Mouse (Mus musculus): ENCODE data around the gene Cenpn.

Gene Cenpn

GRCm38 (mm10) chr8:116943161-116943554 lies 21.6 kb downstream of the Cenpn start, which contains the start of gene Atmin:
TSS of gene Atmin (plus strand) at chr8:116943393.
- DNase-seq: peak; percentile 90

- DNase-seq: peak; percentile 56
These were observed 22.2 kb downstream of the Cenpn start for GRCm38 (mm10) chr8:116943555-116944384.

DNA sequence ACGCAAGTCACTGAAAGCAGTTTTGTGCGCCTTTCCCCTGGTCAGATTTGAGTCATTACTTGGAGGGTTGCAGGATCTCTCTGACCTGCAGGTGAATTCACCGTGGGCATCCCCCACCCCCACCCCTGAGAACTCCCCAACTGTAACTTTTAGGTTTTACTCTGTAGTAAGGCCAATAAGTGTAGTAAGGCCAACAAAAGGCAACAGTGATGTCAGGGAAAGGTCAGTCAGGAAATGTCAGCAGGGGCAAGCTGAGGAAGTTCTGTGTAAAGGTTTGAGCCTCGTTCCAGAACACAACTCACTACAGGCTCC lies 22.8 kb downstream of the Cenpn start:
- no peak for DNase-seq

DNA sequence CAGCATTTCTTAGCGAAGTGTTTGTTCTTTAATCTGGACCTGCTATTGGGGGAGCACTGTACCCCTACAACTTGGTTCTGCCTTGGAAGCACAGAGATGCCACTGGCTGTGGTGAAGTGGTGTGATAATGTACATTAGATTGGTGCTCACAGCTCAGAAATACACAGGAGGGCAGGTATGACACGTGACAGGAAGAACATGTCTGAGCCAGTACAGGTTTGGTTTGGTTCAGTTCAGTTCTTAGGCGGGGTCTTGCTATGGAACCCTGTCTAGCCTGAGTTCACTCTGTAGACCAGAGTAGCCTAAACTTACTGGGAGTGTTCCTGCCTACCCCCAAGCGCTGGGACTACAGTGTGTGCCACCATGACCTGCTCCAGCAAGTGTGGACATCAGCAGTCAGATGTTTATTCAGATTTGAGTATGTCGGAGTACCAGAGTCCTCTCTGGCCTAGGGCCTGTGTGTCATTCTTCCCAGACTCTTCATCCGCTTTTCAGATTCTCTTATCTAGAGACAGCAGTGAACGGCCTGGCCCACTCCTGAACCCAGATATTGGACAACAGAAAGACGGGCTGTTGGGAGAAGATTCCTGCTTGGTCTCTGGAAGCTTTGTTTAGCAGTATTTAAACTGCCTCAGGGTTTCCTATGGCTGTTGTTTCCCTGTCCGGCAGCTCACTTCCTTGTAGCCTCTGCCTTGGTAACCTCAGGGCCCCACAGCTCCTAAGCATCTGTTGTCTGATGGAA lies 23.8 kb downstream of the Cenpn start:
- DNase-seq: no peak

GRCm38 (mm10) chr8:116946268-116946838 lies 24.8 kb downstream of the Cenpn start:
- no peak for DNase-seq

GRCm38 (mm10) chr8:116946851-116947250 lies 25.3 kb downstream of the Cenpn start:
- no peak for DNase-seq

GRCm38 (mm10) chr8:116947589-116947988 lies 26.1 kb downstream of the Cenpn start:
- no peak for DNase-seq

GRCm38 (mm10) chr8:116951369-116951768 lies 29.8 kb downstream of the Cenpn start:
- DNase-seq: no peak

DNA sequence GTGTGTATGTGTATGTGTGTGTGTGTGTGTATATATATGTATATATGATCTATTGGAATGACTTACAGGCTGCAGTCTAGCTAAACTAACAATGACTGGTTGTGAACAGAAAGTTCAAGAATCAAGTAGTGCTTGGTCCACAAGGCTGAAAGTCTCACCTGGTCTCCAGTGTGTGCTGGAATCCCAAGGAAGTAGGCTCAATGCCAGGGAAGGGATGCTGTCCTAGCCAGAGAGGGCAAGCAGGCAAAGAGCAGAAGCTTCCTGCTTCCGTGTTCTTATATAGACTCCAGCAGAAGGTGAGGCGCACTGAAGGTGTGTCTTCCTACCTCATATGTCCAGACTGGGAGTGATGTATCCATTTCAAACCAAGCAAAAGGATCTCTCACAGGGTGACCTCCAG lies 30.2 kb downstream of the Cenpn start:
- no peak for DNase-seq

DNA sequence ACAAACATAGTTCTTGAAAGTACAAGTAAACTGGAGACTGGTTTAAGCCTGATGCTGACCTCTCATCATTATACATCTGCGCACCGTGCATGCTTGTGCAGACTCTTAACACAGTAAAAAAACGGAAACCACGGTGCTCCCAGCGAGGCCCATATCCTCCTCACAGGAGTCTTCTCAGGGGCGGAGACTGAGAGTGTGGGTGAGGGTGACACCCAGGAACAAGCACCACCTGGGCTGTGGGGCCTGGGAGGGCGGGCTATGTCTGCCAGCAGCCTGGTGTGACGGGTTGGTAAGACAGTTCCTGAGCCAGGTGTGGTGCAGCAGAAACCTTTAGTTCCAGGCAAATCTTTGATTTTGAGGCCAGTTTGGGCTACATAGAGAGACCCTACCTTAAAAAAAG lies 30.9 kb downstream of the Cenpn start:
- DNase-seq: no peak

DNA sequence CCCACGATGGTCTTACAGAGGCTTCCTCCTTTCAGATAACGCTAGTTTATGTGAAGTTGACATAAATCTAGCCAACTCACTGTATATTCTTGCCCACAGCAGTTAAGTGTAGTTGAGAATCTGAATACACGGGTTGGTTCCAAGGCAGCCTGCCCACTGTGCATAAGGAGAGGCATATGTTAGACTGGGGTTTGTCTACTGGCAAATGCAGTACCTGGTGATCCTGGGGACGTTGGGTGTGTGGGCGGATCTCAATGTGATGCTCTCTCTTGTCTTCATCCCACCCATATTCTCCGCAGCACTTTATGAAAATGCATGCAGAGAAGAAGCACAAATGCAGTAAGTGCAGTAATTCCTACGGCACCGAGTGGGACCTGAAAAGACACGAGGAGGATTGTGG lies 32.9 kb downstream of the Cenpn start:
- DNase-seq: no peak

- DNase-seq: no peak
These were observed 48.0 kb downstream of the Cenpn start for GRCm38 (mm10) chr8:116969531-116969930.

- no peak for DNase-seq
These were observed 53.5 kb downstream of the Cenpn start for GRCm38 (mm10) chr8:116975066-116975465.

DNA sequence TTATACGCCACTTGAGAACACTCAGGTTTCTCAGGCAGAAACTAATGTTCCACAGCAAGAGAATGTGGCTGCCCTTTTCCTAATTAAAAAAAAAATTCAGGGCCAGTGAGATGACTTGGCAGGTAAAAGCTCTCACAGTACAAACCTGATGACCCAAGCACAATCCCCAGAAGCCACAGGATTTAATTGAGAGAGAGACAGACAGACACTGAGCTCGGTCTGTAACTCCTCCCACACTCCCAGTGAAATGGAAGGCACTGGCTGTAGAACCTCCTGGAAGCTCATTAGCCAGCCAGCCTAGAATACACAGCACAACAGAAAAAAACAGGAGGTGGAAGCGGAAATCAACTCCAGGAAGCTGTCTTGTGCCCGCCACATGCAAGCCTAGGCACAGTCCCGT lies 54.1 kb downstream of the Cenpn start:
- DNase-seq: no peak

GRCm38 (mm10) chr8:116978052-116978451 lies 56.5 kb downstream of the Cenpn start:
- no peak for DNase-seq

DNA sequence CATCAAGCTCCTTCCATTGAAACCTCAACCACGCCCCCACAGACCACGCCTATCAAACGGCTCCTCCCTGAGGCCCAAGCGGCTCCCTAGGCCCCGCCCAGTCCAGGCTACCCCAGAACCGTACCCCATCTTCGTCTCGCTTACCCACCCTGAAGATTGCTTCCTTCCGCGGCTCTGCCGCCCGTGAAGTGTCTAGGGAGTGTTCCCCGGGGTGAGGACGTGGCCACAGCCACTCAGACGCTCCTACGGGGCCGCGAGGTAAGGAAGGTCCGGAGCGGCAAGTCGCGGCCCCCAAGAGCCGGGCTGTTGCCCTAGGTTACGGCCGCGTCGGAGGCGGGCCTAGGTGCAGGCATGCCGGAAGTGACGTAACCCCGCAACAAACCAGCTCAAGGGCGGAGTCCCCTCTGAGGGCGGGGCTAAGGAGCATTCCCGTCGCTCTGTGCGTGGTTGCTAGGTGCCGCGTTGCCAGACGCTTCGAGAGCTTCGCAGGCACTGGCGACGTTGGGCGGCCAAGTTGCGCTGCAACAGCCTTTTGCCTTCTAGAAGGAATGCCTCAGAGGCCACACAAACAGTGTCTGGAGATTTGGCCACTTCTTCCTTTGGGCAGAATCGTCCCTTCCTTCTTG lies 57.2 kb downstream of the Cenpn start, which contains the start of gene 1700030J22Rik:
Gene 1700030J22Rik (minus strand): TSS at position 329 of the 626 bp plus-strand sequence.
- peak; percentile 98 for DNase-seq

- peak; percentile 36 for DNase-seq
These were observed 58.6 kb downstream of the Cenpn start for GRCm38 (mm10) chr8:116980117-116980516.

GRCm38 (mm10) chr8:116989842-116990241 lies 68.3 kb downstream of the Cenpn start:
- DNase-seq: no peak

Data from cerebellum, adult 11-12 months (tissue).